Mouse (Mus musculus) embryonic fibroblast, embryonic 13.5 days (primary cell): Measurements from ENCODE around the gene Wdfy1.

Experiments used
- CTCF ChIP-seq: IDR thresholded peaks from 2 replicates; pipeline ENCODE4 v1.5.1; 2011; ENCODE audit warnings: mild to moderate bottlenecking, control low read depth, low read length, moderate library complexity, borderline replicate concordance; ENCODE audit not compliant: insufficient read depth
- POLR2A ChIP-seq: IDR thresholded peaks from 2 replicates; pipeline ENCODE4 v1.6.1; 2011; ENCODE audit warnings: low read depth, mild to moderate bottlenecking, control low read depth, low read length, moderate library complexity

DNA sequence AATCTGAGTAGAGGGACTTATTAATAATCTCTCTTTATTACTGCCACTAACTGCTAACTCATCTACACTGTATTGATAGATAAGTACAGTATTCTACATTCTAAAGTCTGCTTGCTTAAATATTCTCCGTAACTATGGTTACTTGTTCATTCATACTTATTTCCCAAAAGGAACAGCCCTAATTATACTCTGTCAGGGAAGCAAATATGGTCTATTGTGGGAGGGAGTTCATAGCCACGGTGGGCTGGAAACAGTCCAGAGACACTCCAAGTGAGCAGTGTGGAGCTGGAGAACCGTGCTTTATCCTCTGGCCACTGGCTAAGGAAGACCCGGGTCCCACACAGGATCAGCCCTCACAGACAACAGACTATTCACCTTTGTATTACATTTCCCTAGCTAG is 65.3 kb downstream of the Wdfy1 start:
- TF ChIP-seq CTCF (no peak), POLR2A (no peak)
